Mouse (Mus musculus) forebrain, postnatal 0 days (tissue): ENCODE data around the gene Olfr374. TPM values are rescaled to one million over a fixed set of nuclear protein-coding genes. Genes with fewer than 3 reads are reported as not detected.
A peak's percentile ranks its signal among the peaks of the same experiment; 100 is the strongest.
"Not testable (repeated sequence)": the region's sequence is repeated elsewhere in the genome, so short reads cannot be mapped to it uniquely, and the experiment has no call there.

Source experiments
- ATAC-seq: fragments of 200-750 bp; cut with Nextera tagmentation; 2 replicates; pipeline ENCODE4 v1.8.0; 2017; ENCODE audit warnings: mild to moderate bottlenecking, moderate library complexity
- DNase-seq: peaks from one replicate; pipeline ENCODE4 v3.0.0-alpha.2; 2015
- H3K27ac ChIP-seq: fragments of 300-500 bp; sonication (generic); 2 replicates; pipeline ENCODE4 v1.5.1; 2014; ENCODE audit warnings: low read depth, mild to moderate bottlenecking, antibody characterized with exemption, low read length, moderate library complexity, mixed read lengths
- H3K27me3 ChIP-seq: fragments of 300-500 bp; sonication (generic); 2 replicates; pipeline ENCODE4 v1.6.1; 2014; ENCODE audit warnings: mild to moderate bottlenecking, low read length, mixed read lengths; ENCODE audit not compliant: insufficient read depth
- H3K36me3 ChIP-seq: fragments of 300-500 bp; sonication (generic); 2 replicates; pipeline ENCODE4 v1.6.1; 2014; ENCODE audit warnings: mild to moderate bottlenecking, moderate library complexity; ENCODE audit not compliant: insufficient read depth
- H3K4me1 ChIP-seq: fragments of 300-500 bp; sonication (generic); 2 replicates; pipeline ENCODE4 v1.6.1; 2014; ENCODE audit warnings: antibody characterized with exemption; ENCODE audit not compliant: insufficient read depth
- H3K4me2 ChIP-seq: fragments of 300-500 bp; sonication (generic); 2 replicates; pipeline ENCODE4 v1.6.1; 2014; ENCODE audit warnings: low read depth, mild to moderate bottlenecking, moderate library complexity
- H3K4me3 ChIP-seq: fragments of 300-500 bp; sonication (generic); 2 replicates; pipeline ENCODE4 v1.5.1; 2014; ENCODE audit warnings: low read depth, low read length, mixed read lengths
- H3K9ac ChIP-seq: fragments of 300-500 bp; sonication (generic); 2 replicates; pipeline ENCODE4 v1.6.1; 2014; ENCODE audit warnings: mild to moderate bottlenecking
- H3K9me3 ChIP-seq: fragments of 300-500 bp; sonication (generic); 2 replicates; pipeline ENCODE4 v1.6.1; 2016; ENCODE audit warnings: low read length
- CTCF ChIP-seq: sonication (generic); IDR thresholded peaks from 2 replicates; pipeline ENCODE4 v1.5.1; 2016; ENCODE audit warnings: antibody characterized with exemption, control low read depth, low read depth
- WGBS: fragments of 180-500 bp; shearing (Covaris S2); extraction: QIAGEN DNeasy Blood & Tissue Kit; methylation state at CpG from one replicate; pipeline ENCODE4 v1.1.7; 2014; 5-methylcytosine and 5-hydroxymethylcytosine counted together
- polyA plus RNA-seq: library from polyadenylated mRNA; unstranded; fragments of >200 nt; fragmentation: Nextera tagmentation; extraction: Ambion mirVana; gene quantifications from 2 replicates; pipeline ENCODE4 v1.2.1, GENCODE M21; 2015
- total RNA-seq: library from RNA; depleted of rRNA; stranded (reverse); fragments of >200 nt; gene quantifications from 2 replicates; pipeline ENCODE4 v1.2.3, GENCODE M21; 2014

Gene Olfr374
- total and polyA plus RNA-seq, 2 experiments from 2014 or later: not detected

DNA sequence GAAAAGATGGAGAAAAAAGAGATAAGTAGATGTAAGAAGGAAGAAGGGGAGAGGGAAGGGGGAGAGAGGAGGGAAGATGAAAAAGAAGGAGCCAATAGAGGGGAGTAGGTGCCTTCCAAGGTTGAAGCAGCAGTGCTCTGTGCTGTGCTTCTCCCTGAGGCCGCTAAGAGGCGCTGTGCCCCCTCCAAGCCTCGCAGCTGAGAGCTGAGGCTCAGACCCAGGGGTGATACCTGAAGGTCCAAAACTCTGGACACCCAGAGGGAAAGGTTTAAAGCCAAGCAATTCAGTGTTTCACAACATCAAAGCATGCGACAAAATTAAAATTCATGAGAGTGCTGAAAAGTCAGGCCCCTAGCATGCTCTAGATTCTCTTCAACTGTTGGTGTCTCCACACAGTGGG is 1.7 kb upstream of the Olfr374 start:
- Histone ChIP-seq H3K27ac (no peak overlapping the region), H3K9me3 (no peaks in the 10 kb centered on the region), H3K4me1 (no peaks in the 10 kb centered on the region), H3K9ac (no peak overlapping the region), H3K4me2 (no peak overlapping the region), H3K27me3 (no peaks in the 10 kb centered on the region), H3K4me3 (no peak overlapping the region), H3K36me3 (no peaks in the 10 kb centered on the region)
- DNase-seq: no peak
- no peak for TF ChIP-seq CTCF
- ATAC-seq: no peak
- 28% methylated on average over 4 of the region's 4 CpGs for whole genome bisulfite sequencing

DNA sequence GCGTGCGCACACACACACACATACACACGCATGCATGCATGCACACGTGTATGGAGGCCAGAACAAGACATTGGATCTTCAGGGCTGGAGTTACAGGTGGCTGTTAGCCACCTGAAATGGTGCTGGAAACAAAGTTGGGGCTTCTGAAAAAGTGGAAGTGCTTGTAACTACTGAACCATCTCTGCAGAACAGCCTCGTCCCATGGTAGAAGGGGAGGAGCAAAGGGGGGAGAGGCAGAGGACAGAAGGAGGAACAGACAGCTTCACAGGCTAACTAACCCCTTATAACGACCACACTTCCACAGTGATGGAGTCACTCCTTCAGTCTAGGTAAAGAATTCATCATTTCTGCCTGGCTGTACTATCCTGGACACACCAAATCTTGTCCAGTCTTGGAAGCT is 4.0 kb downstream of the Olfr374 start:
- no peaks in the 10 kb centered on the region for H3K9me3 ChIP-seq
- H3K4me1 ChIP-seq: no peaks in the 10 kb centered on the region
- no peaks in the 10 kb centered on the region for H3K36me3 ChIP-seq
- DNase-seq (no peak), ATAC-seq (no peak)
- H3K27ac ChIP-seq: no peak overlapping the region
- H3K4me2 ChIP-seq: no peak overlapping the region
- no peak for TF ChIP-seq CTCF
- no peak overlapping the region for H3K4me3 ChIP-seq
- H3K27me3 ChIP-seq: no peaks in the 10 kb centered on the region
- WGBS: 74% methylated on average over 6 of the region's 6 CpGs
- H3K9ac ChIP-seq: no peak overlapping the region

DNA sequence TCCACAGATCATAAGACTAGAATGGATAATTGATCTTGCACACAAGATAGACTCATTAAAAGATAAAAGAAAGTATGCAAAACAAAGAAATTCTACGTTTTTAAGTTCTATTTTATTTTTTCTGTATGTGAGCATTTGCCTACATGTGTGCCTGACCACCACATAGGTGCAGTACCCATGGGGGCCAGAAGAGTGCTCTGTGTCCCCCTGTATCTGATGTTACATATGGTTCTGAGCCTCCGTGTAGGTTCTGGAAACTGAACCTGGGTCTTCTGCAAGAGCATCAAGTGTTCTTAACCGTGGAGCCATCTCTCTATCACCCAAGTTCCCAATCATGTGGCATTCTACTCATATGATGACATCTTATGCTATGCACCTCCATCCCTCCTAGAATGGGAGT is 5.6 kb downstream of the Olfr374 start:
- TF ChIP-seq CTCF: 0 out of 2 replicates have a peak, but pooled peaks have one; percentile 5
- Histone ChIP-seq H3K9me3 (no peaks in the 10 kb centered on the region), H3K9ac (no peak overlapping the region), H3K27me3 (no peaks in the 10 kb centered on the region), H3K4me1 (no peaks in the 10 kb centered on the region), H3K27ac (no peak overlapping the region), H3K36me3 (no peaks in the 10 kb centered on the region), H3K4me2 (no peak overlapping the region), H3K4me3 (no peak overlapping the region)
- ATAC-seq: no peak
- WGBS: 74% methylated on average over 3 of the region's 3 CpGs
- DNase-seq: no peak

DNA sequence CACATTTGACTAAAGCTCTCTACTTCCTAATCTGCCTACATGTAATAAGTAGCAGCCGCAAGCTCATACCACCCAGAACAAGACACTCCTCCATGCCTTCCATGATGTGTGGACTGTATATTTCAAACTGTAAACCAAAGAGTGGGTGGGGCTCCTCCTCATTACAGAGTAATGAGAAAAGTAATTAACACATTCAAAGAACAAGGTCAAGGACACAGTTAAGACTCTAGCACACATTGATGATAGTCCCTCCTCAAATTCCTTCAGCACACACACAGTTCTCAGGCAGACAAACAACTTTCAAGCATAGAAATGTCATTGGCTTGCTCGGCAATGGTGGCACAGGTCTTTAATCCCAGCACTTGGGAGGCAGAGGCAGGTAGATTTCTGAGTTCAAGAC is 8.4 kb downstream of the Olfr374 start:
- no peak for ATAC-seq
- no peak for TF ChIP-seq CTCF
- H3K27ac ChIP-seq: no peak overlapping the region
- no peaks in the 10 kb centered on the region for H3K36me3 ChIP-seq
- 81% methylated on average over 2 of the region's 2 CpGs for WGBS
- no peak overlapping the region for H3K9ac ChIP-seq
- DNase-seq: no peak
- no peak overlapping the region for H3K4me2 ChIP-seq
- H3K9me3 ChIP-seq: no peaks in the 10 kb centered on the region
- H3K4me3 ChIP-seq: no peak overlapping the region
- no peaks in the 10 kb centered on the region for H3K4me1 ChIP-seq
- no peaks in the 10 kb centered on the region for H3K27me3 ChIP-seq

DNA sequence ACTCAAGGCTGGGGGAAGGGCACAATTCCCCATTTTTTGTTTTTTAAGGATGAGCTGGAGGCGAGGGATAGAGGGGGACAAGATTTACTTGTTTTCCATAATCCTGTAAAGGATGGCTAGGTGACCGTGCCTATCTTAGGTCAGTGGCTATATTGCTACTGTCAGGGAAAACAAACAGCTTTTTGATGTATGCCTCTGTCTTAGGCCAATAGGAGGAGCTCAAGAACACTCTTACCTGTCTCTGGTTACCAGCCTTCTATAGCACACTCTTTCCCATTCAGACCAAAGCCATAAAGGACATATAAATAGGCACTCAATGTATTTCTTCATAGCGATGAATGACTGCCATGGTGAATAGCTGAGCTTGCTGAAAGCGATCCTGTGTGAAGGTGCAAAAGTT is 11.8 kb downstream of the Olfr374 start:
- TF ChIP-seq CTCF: no peak
- H3K4me3 ChIP-seq: no peak overlapping the region
- H3K9me3 ChIP-seq: no peaks in the 10 kb centered on the region
- no peak overlapping the region for H3K9ac ChIP-seq
- no peaks in the 10 kb centered on the region for H3K4me1 ChIP-seq
- WGBS: 56% methylated on average over 4 of the region's 4 CpGs
- H3K36me3 ChIP-seq: no peaks in the 10 kb centered on the region
- no peak overlapping the region for H3K4me2 ChIP-seq
- ATAC-seq (no peak), DNase-seq (no peak)
- H3K27ac ChIP-seq: no peak overlapping the region
- no peaks in the 10 kb centered on the region for H3K27me3 ChIP-seq

DNA sequence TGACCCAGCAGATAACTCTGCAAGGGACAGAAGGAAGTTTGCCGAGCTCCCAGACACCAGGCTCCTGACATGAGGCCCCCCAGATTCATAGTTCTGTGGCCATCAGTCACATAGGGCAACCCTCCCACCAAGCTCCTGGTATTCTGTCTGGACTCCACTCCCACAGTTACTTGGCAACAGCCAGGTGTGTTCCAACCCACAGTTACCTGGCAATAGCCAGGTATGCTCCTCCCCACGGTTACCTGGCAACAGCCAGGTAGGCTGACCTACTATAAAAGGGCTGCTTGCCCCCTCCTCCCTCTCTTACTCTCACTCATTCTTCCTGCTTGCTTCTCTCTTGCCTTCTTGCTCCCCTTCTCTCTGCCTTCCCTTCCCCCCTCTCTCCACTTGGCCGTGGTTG is 14.6 kb downstream of the Olfr374 start:
- 64% methylated on average over 3 of the region's 3 CpGs for WGBS
- H3K27me3 ChIP-seq, H3K27ac ChIP-seq: not testable (repeated sequence)

DNA sequence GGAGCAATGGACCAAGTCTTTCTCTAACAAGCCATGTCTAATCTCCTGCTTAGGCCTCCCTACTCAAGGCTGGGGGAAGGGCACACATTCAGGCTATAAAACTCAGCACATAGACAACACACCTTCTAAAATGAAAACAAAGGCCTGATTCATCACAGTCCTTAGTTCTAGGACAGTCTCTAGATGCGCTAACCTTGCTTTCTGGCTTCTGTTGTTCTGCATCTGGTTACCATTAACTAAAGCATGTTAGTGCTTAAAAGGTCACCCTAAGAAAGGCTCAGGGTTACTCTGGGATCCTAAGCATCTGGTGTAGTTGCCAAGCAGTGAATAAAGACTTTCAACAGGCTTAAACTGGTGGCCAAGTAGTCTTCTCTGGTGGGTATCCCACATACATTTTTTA is 15.2 kb downstream of the Olfr374 start:
- no peak for TF ChIP-seq CTCF
- Histone ChIP-seq H3K4me3 (no peak overlapping the region), H3K27me3 (no peaks in the 10 kb centered on the region), H3K9ac (no peak overlapping the region), H3K4me2 (no peak overlapping the region), H3K9me3 (no peaks in the 10 kb centered on the region), H3K36me3 (no peaks in the 10 kb centered on the region), H3K27ac (no peak overlapping the region), H3K4me1 (no peaks in the 10 kb centered on the region)
- ATAC-seq (no peak), DNase-seq (no peak)
- WGBS: 77% methylated on average over 1 of the region's 1 CpGs

More for the DNA sequence above, 14.6 kb downstream of the Olfr374 start:
- H3K4me3 ChIP-seq, H3K9me3 ChIP-seq, ATAC-seq, H3K36me3 ChIP-seq, H3K4me2 ChIP-seq, H3K4me1 ChIP-seq, H3K9ac ChIP-seq, DNase-seq: not testable (repeated sequence)

DNA sequence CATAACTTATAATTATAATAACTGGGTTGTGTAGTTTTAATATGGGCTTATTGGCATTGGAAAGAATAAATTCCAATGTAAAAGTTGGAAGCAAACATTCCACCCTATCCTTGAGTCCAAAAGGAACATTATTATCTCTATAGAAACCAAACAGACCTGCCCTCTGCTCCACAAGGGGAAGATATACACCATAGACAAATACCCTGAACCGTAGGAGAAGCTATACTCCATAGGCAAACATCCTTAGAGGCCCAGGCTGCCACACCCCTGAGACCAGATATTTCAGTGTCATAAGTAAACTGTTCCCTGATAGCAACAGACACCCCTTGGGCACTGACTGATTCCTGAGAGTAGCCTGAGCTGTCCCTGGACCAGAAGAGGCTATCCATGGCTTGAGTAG is 21.0 kb downstream of the Olfr374 start:
- Histone ChIP-seq H3K4me1 (no peaks in the 10 kb centered on the region), H3K4me2 (no peak overlapping the region), H3K9ac (no peak overlapping the region), H3K36me3 (no peaks in the 10 kb centered on the region), H3K4me3 (no peak overlapping the region), H3K27ac (no peak overlapping the region), H3K9me3 (no peaks in the 10 kb centered on the region), H3K27me3 (no peaks in the 10 kb centered on the region)
- WGBS: 84% methylated on average over 1 of the region's 1 CpGs
- no peak for DNase-seq
- ATAC-seq: no peak
- no peak for TF ChIP-seq CTCF
